Mouse (Mus musculus): Measurements from ENCODE around the gene Ctrc. TPM values are rescaled to one million over a fixed set of nuclear protein-coding genes. Genes with fewer than 3 reads are reported as not detected.
A peak's percentile ranks its signal among the peaks of the same experiment; 100 is the strongest.

Ctrc gene
- polyA plus RNA-seq, 1 experiment from 2014 or later, result not detected

- H3K9ac ChIP-seq (ENCODE audit: low read depth, low read length), result no peak overlapping the region
- ATAC-seq, result no peak
- no peaks in the 10 kb centered on the region for H3K27me3 ChIP-seq (replicated peaks; ENCODE audit: control insufficient read depth, insufficient read depth, low read length)
- no peak overlapping the region for H3K4me3 ChIP-seq (ENCODE audit: low read depth, low read length)
- H3K4me1 ChIP-seq (replicated peaks; ENCODE audit: control insufficient read depth, insufficient read depth, low read length), result peaks cover 7% of the 10 kb centered on the region; the same call in 1 of the 2 replicates
- H3K36me3 ChIP-seq (ENCODE audit: control insufficient read depth, insufficient read depth), result peaks cover 11% of the 10 kb centered on the region
- 84% methylated on average over 7 of the region's 7 CpGs for WGBS
- H3K4me2 ChIP-seq (replicated peaks; ENCODE audit: low read depth), result no peak overlapping the region
- TF ChIP-seq CTCF (IDR thresholded peaks at IDR 0.05; ENCODE audit: low read depth), result no peak
- no peak overlapping the region for H3K27ac ChIP-seq (ENCODE audit: low read depth, low read length)
- H3K9me3 ChIP-seq (ENCODE audit: control insufficient read depth), result no peaks in the 10 kb centered on the region
These were observed 49.8 kb downstream of the Ctrc start for GRCm38 (mm10) chr4:141796356-141796755.

GRCm38 (mm10) chr4:141794152-141794535 lies 52.0 kb downstream of the Ctrc start:
- Histone ChIP-seq H3K27ac (ENCODE audit: low read depth, low read length) (peak overlapping the region; percentile 94), H3K27me3 (replicated peaks; ENCODE audit: control insufficient read depth, insufficient read depth, low read length) (no peaks in the 10 kb centered on the region), H3K4me3 (ENCODE audit: low read depth, low read length) (peak overlapping the region; percentile 76), H3K4me2 (replicated peaks; ENCODE audit: low read depth) (peak overlapping the region; percentile 71), H3K9me3 (ENCODE audit: control insufficient read depth) (no peaks in the 10 kb centered on the region), H3K9ac (ENCODE audit: low read depth, low read length) (peak overlapping the region; percentile 77), H3K4me1 (replicated peaks; ENCODE audit: control insufficient read depth, insufficient read depth, low read length) (peaks cover 7% of the 10 kb centered on the region; the same call in 1 of the 2 replicates), H3K36me3 (ENCODE audit: control insufficient read depth, insufficient read depth) (peaks cover 11% of the 10 kb centered on the region)
- 7% methylated on average over 5 of the region's 5 CpGs for WGBS
- no peak for ATAC-seq
- no peak for TF ChIP-seq CTCF (IDR thresholded peaks at IDR 0.05; ENCODE audit: low read depth)

GRCm38 (mm10) chr4:141793282-141794151 lies 52.6 kb downstream of the Ctrc start, which contains the start of gene Casp9:
Casp9 (plus strand) TSS chr4:141793612.
- peaks cover 11% of the 10 kb centered on the region for H3K36me3 ChIP-seq (ENCODE audit: control insufficient read depth, insufficient read depth)
- peak within 1 kb of the TSS; percentile 77 for H3K9ac ChIP-seq (ENCODE audit: low read depth, low read length)
- peak within 1 kb of the TSS; percentile 94 for H3K27ac ChIP-seq (ENCODE audit: low read depth, low read length)
- WGBS, result under 1% methylated on average over 78 of the region's 80 CpGs
- peaks cover 7% of the 10 kb centered on the region; the same call in 1 of the 2 replicates for H3K4me1 ChIP-seq (replicated peaks; ENCODE audit: control insufficient read depth, insufficient read depth, low read length)
- peak within 1 kb of the TSS; percentile 71 for H3K4me2 ChIP-seq (replicated peaks; ENCODE audit: low read depth)
- peak within 1 kb of the TSS; percentile 76 for H3K4me3 ChIP-seq (ENCODE audit: low read depth, low read length)
- no peaks in the 10 kb centered on the region for H3K9me3 ChIP-seq (ENCODE audit: control insufficient read depth)
- H3K27me3 ChIP-seq (replicated peaks; ENCODE audit: control insufficient read depth, insufficient read depth, low read length), result no peaks in the 10 kb centered on the region
- 0 out of 2 replicates have a peak, but pooled peaks have one; percentile 13 for TF ChIP-seq CTCF (IDR thresholded peaks at IDR 0.05; ENCODE audit: low read depth)
- ATAC-seq, result peak; percentile 87

- WGBS, result 11% methylated on average over 10 of the region's 10 CpGs
These were observed 53.4 kb downstream of the Ctrc start for GRCm38 (mm10) chr4:141792554-141793281.

GRCm38 (mm10) chr4:141791951-141792350 lies 54.2 kb downstream of the Ctrc start:
- Histone ChIP-seq H3K4me1 (replicated peaks; ENCODE audit: control insufficient read depth, insufficient read depth, low read length) (peaks cover 7% of the 10 kb centered on the region; the same call in 1 of the 2 replicates), H3K4me3 (ENCODE audit: low read depth, low read length) (no peak overlapping the region), H3K27me3 (replicated peaks; ENCODE audit: control insufficient read depth, insufficient read depth, low read length) (no peaks in the 10 kb centered on the region), H3K9ac (ENCODE audit: low read depth, low read length) (no peak overlapping the region), H3K9me3 (ENCODE audit: control insufficient read depth) (no peaks in the 10 kb centered on the region), H3K4me2 (replicated peaks; ENCODE audit: low read depth) (no peak overlapping the region), H3K36me3 (ENCODE audit: control insufficient read depth, insufficient read depth) (peaks cover 9% of the 10 kb centered on the region), H3K27ac (ENCODE audit: low read depth, low read length) (no peak overlapping the region)
- ATAC-seq, result no peak
- WGBS, result 81% methylated on average over 8 of the region's 8 CpGs
- TF ChIP-seq CTCF (IDR thresholded peaks at IDR 0.05; ENCODE audit: low read depth), result no peak

More at GRCm38 (mm10) chr4:141792554-141793281, 53.4 kb downstream of the Ctrc start:
- Histone ChIP-seq H3K4me2 (replicated peaks; ENCODE audit: low read depth) (peak overlapping the region; percentile 71), H3K27ac (ENCODE audit: low read depth, low read length) (peak overlapping the region; percentile 94), H3K36me3 (ENCODE audit: control insufficient read depth, insufficient read depth) (peaks cover 13% of the 10 kb centered on the region), H3K27me3 (replicated peaks; ENCODE audit: control insufficient read depth, insufficient read depth, low read length) (no peaks in the 10 kb centered on the region), H3K4me1 (replicated peaks; ENCODE audit: control insufficient read depth, insufficient read depth, low read length) (peaks cover 7% of the 10 kb centered on the region; the same call in 1 of the 2 replicates), H3K9me3 (ENCODE audit: control insufficient read depth) (no peaks in the 10 kb centered on the region), H3K4me3 (ENCODE audit: low read depth, low read length) (peak overlapping the region; percentile 76), H3K9ac (ENCODE audit: low read depth, low read length) (0 out of 2 replicates have a peak overlapping the region, but pooled peaks have one; percentile 77)
- ATAC-seq, result no peak
- no peak for TF ChIP-seq CTCF (IDR thresholded peaks at IDR 0.05; ENCODE audit: low read depth)

- H3K9me3 ChIP-seq (ENCODE audit: control insufficient read depth), result no peaks in the 10 kb centered on the region
- no peak overlapping the region for H3K9ac ChIP-seq (ENCODE audit: low read depth, low read length)
- no peak for TF ChIP-seq CTCF (IDR thresholded peaks at IDR 0.05; ENCODE audit: low read depth)
- WGBS, result 84% methylated on average over 7 of the region's 7 CpGs
- ATAC-seq, result no peak
- no peaks in the 10 kb centered on the region for H3K27me3 ChIP-seq (replicated peaks; ENCODE audit: control insufficient read depth, insufficient read depth, low read length)
- no peak overlapping the region for H3K4me3 ChIP-seq (ENCODE audit: low read depth, low read length)
- H3K4me1 ChIP-seq (replicated peaks; ENCODE audit: control insufficient read depth, insufficient read depth, low read length), result peaks cover 7% of the 10 kb centered on the region; the same call in 1 of the 2 replicates
- H3K27ac ChIP-seq (ENCODE audit: low read depth, low read length), result no peak overlapping the region
- H3K4me2 ChIP-seq (replicated peaks; ENCODE audit: low read depth), result no peak overlapping the region
- peaks cover 6% of the 10 kb centered on the region; the same call in 1 of the 2 replicates for H3K36me3 ChIP-seq (ENCODE audit: control insufficient read depth, insufficient read depth)
These were observed 54.7 kb downstream of the Ctrc start for GRCm38 (mm10) chr4:141791486-141791885.
